Mouse (Mus musculus): Measurements from ENCODE around the gene Enox1. TPM values are rescaled to one million over a fixed set of nuclear protein-coding genes. Genes with fewer than 3 reads are reported as not detected.

Gene Enox1
- total and polyA plus RNA-seq, 3 experiments, result 0.23 to 0.80 (median 0.78) TPM

- H3K4me1 ChIP-seq (ENCODE audit: control insufficient read depth, insufficient read depth, low read length), result no peaks in the 10 kb centered on the region
- peaks cover 13% of the 10 kb centered on the region for H3K27me3 ChIP-seq (ENCODE audit: control insufficient read depth, insufficient read depth, low read length)
- no peaks in the 10 kb centered on the region for H3K36me3 ChIP-seq (ENCODE audit: control insufficient read depth, insufficient read depth, low read length)
- no peak overlapping the region for H3K9ac ChIP-seq (ENCODE audit: low read depth, low read length)
- no peak for DNase-seq
- H3K4me3 ChIP-seq, result no peak overlapping the region
- no peak for TF ChIP-seq CTCF (IDR thresholded peaks at IDR 0.05)
- no peak for TF ChIP-seq POLR2A (IDR thresholded peaks at IDR 0.05; ENCODE audit: insufficient read depth, low read depth, low read length)
- TF ChIP-seq EP300 (IDR thresholded peaks at IDR 0.05; ENCODE audit: insufficient read depth, low read depth, low read length), result no peak
- H3K27ac ChIP-seq, result no peak overlapping the region
- WGBS, result 81% methylated on average over 5 of the region's 5 CpGs
- intact Hi-C loops (cut with DNase I), result loop anchor here (10.0 kb wide), 1 partner anchor 95 kb away; no protein-coding TSS in a partner anchor
- H3K79me2 ChIP-seq (replicated peaks; ENCODE audit: control insufficient read depth, insufficient read depth, low read length), result no peaks in the 10 kb centered on the region
Measured at GRCm38 (mm10) chr14:77159397-77159796, 2.8 kb downstream of the Enox1 start.

- H3K36me3 ChIP-seq (ENCODE audit: control insufficient read depth, insufficient read depth, low read length), result no peaks in the 10 kb centered on the region
- no peaks in the 10 kb centered on the region for H3K4me1 ChIP-seq (ENCODE audit: control insufficient read depth, insufficient read depth, low read length)
- H3K27ac ChIP-seq, result no peak overlapping the region
- H3K4me3 ChIP-seq, result no peak overlapping the region
- intact Hi-C loops (cut with DNase I), result no loop called here
- H3K9ac ChIP-seq (ENCODE audit: low read depth, low read length), result no peak overlapping the region
- 73% methylated on average over 3 of the region's 3 CpGs for WGBS
- H3K27me3 ChIP-seq (ENCODE audit: control insufficient read depth, insufficient read depth, low read length), result peaks cover under 1% of the 10 kb centered on the region; the same call in 1 of the 2 replicates
- TF ChIP-seq EP300 (IDR thresholded peaks at IDR 0.05; ENCODE audit: insufficient read depth, low read depth, low read length), result no peak
- no peak for TF ChIP-seq POLR2A (IDR thresholded peaks at IDR 0.05; ENCODE audit: insufficient read depth, low read depth, low read length)
- no peak for TF ChIP-seq CTCF (IDR thresholded peaks at IDR 0.05)
- no peaks in the 10 kb centered on the region for H3K79me2 ChIP-seq (replicated peaks; ENCODE audit: control insufficient read depth, insufficient read depth, low read length)
- no peak for DNase-seq
Measured at GRCm38 (mm10) chr14:77162496-77162895, 5.9 kb downstream of the Enox1 start.

GRCm38 (mm10) chr14:77164396-77164795 lies 7.8 kb downstream of the Enox1 start:
- H3K36me3 ChIP-seq (ENCODE audit: control insufficient read depth, insufficient read depth, low read length), result no peaks in the 10 kb centered on the region
- H3K27me3 ChIP-seq (ENCODE audit: control insufficient read depth, insufficient read depth, low read length), result no peaks in the 10 kb centered on the region
- no peak for DNase-seq
- 71% methylated on average over 6 of the region's 6 CpGs for WGBS
- H3K4me1 ChIP-seq (ENCODE audit: control insufficient read depth, insufficient read depth, low read length), result no peaks in the 10 kb centered on the region
- TF ChIP-seq CTCF (IDR thresholded peaks at IDR 0.05) (no peak), POLR2A (IDR thresholded peaks at IDR 0.05; ENCODE audit: insufficient read depth, low read depth, low read length) (no peak)
- H3K4me3 ChIP-seq, result no peak overlapping the region
- H3K79me2 ChIP-seq (replicated peaks; ENCODE audit: control insufficient read depth, insufficient read depth, low read length), result no peaks in the 10 kb centered on the region
- H3K9ac ChIP-seq (ENCODE audit: low read depth, low read length), result no peak overlapping the region
- H3K27ac ChIP-seq, result no peak overlapping the region
- intact Hi-C loops (cut with DNase I), result no loop called here

- intact Hi-C loops (cut with DNase I), result no loop called here
- Histone ChIP-seq H3K9ac (ENCODE audit: low read depth, low read length) (no peak overlapping the region), H3K36me3 (ENCODE audit: control insufficient read depth, insufficient read depth, low read length) (no peaks in the 10 kb centered on the region), H3K79me2 (replicated peaks; ENCODE audit: control insufficient read depth, insufficient read depth, low read length) (no peaks in the 10 kb centered on the region), H3K27me3 (ENCODE audit: control insufficient read depth, insufficient read depth, low read length) (no peaks in the 10 kb centered on the region), H3K4me3 (no peak overlapping the region), H3K4me1 (ENCODE audit: control insufficient read depth, insufficient read depth, low read length) (no peaks in the 10 kb centered on the region), H3K27ac (no peak overlapping the region)
- DNase-seq, result no peak
- 87% methylated on average over 6 of the region's 6 CpGs for WGBS
- TF ChIP-seq POLR2A (IDR thresholded peaks at IDR 0.05; ENCODE audit: insufficient read depth, low read depth, low read length), result no peak
- no peak for TF ChIP-seq EP300 (IDR thresholded peaks at IDR 0.05; ENCODE audit: insufficient read depth, low read depth, low read length)
- no peak for TF ChIP-seq CTCF (IDR thresholded peaks at IDR 0.05)
Measured at GRCm38 (mm10) chr14:77168161-77168560, 11.6 kb downstream of the Enox1 start.

- H3K27me3 ChIP-seq (ENCODE audit: control insufficient read depth, insufficient read depth, low read length), result no peaks in the 10 kb centered on the region
- no peaks in the 10 kb centered on the region for H3K79me2 ChIP-seq (replicated peaks; ENCODE audit: control insufficient read depth, insufficient read depth, low read length)
- H3K4me3 ChIP-seq, result no peak overlapping the region
- WGBS, result 59% methylated on average over 15 of the region's 15 CpGs
- intact Hi-C loops (cut with DNase I), result no loop called here
- TF ChIP-seq POLR2A (IDR thresholded peaks at IDR 0.05; ENCODE audit: insufficient read depth, low read depth, low read length) (no peak), CTCF (IDR thresholded peaks at IDR 0.05) (no peak), EP300 (IDR thresholded peaks at IDR 0.05; ENCODE audit: insufficient read depth, low read depth, low read length) (no peak)
- no peak overlapping the region for H3K27ac ChIP-seq
- H3K4me1 ChIP-seq (ENCODE audit: control insufficient read depth, insufficient read depth, low read length), result no peaks in the 10 kb centered on the region
- H3K9ac ChIP-seq (ENCODE audit: low read depth, low read length), result no peak overlapping the region
- no peak for DNase-seq
- H3K36me3 ChIP-seq (ENCODE audit: control insufficient read depth, insufficient read depth, low read length), result no peaks in the 10 kb centered on the region
Measured at GRCm38 (mm10) chr14:77174491-77174890, 17.9 kb downstream of the Enox1 start.

- Histone ChIP-seq H3K4me3 (no peak overlapping the region), H3K27ac (no peak overlapping the region), H3K4me1 (ENCODE audit: control insufficient read depth, insufficient read depth, low read length) (no peaks in the 10 kb centered on the region), H3K9ac (ENCODE audit: low read depth, low read length) (no peak overlapping the region), H3K36me3 (ENCODE audit: control insufficient read depth, insufficient read depth, low read length) (no peaks in the 10 kb centered on the region), H3K79me2 (replicated peaks; ENCODE audit: control insufficient read depth, insufficient read depth, low read length) (no peaks in the 10 kb centered on the region), H3K27me3 (ENCODE audit: control insufficient read depth, insufficient read depth, low read length) (no peaks in the 10 kb centered on the region)
- WGBS, result 89% methylated on average over 9 of the region's 9 CpGs
- DNase-seq, result no peak
- TF ChIP-seq EP300 (IDR thresholded peaks at IDR 0.05; ENCODE audit: insufficient read depth, low read depth, low read length) (no peak), CTCF (IDR thresholded peaks at IDR 0.05) (no peak), POLR2A (IDR thresholded peaks at IDR 0.05; ENCODE audit: insufficient read depth, low read depth, low read length) (no peak)
- intact Hi-C loops (cut with DNase I), result no loop called here
Measured at GRCm38 (mm10) chr14:77174931-77175330, 18.4 kb downstream of the Enox1 start.
